Mouse (Mus musculus) monocyte, adult 5-6 weeks (primary cell): ENCODE results near the gene Eva1c. TPM values are rescaled to one million over a fixed set of nuclear protein-coding genes. Genes with fewer than 3 reads are reported as not detected.

Experiments
- ATAC-seq: fragments of 153-309, 156-312 bp; replicated peaks from 2 replicates; pipeline ENCODE4 v1.8.0; 2017; ENCODE audit warnings: mild to moderate bottlenecking; ENCODE audit not compliant: low TSS enrichment, insufficient number of reproducible peaks, severe bottlenecking, poor library complexity, low FRiP score
- total RNA-seq: library from RNA; stranded (forward); fragments of 200-1000, 200-491, 200-594 nt; gene quantifications from 3 replicates; pipeline ENCODE4 v1.2.3, GENCODE M21; 2017

Eva1c gene
- total RNA-seq, 1 experiment from 2014 or later, result not detected

DNA sequence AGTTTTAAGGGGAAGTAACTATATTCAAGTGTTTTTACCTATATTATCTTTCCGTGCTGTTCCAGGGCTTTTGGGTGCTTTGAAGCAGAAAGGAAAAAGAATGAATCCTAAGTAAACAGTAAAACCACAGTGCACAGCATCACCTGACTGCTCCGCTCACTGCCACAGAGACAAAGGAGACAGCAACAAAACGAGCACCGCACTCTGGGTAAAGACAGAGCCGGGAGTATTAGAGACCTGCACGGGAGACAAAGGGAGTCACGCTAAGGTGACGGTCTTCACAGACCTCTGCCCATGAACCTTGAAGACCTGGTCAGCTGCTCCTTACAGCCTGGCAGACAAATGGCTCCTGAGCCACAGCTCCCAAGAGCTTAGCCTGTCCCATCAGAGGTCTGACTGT lies 120.5 kb downstream of the Eva1c start:
- ATAC-seq, result 0 out of 2 replicates have a peak, but pooled peaks have one; percentile 34

DNA sequence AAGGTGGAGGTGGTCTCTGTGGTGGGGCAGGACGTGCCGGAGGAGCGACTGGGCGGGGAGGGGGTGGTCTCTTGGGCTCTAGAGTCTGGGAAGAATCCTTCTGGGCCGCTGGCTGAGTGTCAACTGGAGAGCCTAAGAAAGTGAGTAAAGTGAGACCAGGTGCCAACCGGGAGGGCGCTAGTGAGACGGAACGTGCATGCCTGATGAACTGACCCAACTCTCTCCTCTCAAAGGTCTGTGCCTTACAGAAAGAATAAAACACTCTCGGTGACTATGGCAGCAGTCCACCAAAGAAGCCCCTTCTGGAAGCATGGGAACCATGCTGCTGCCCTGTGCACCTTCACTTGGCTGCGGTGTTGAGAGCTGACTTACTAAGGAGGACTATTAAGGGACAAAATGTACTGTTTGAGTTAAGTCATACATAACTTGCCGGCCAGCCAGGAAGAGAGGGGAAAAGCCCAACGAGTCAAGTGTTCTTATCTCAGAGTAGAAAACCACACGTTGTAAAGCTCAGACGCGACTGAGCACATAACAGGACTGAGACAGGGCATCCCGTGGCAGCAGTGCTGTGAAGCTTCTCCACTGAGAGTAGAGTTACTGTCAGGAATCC lies 123.9 kb downstream of the Eva1c start:
- no peak for ATAC-seq

DNA sequence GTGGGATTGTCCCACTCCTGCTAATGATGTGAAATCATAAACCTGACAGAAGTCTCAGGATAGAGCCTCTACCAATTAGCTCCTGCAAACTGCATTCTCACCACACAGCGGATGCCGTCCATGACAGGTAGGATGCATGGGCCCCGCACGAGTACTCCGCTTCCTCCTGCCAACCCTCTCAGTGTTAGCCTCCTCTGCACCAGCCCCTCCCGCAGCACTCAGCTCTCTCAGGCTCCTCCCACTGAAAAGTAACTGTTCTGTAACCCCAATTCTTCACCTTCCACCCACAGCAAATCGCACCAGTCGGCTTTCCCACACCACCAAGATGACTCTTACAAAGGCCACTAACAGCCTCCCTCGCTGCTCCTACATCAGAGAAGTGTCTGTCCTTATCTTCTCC lies 126.6 kb downstream of the Eva1c start:
- no peak for ATAC-seq

DNA sequence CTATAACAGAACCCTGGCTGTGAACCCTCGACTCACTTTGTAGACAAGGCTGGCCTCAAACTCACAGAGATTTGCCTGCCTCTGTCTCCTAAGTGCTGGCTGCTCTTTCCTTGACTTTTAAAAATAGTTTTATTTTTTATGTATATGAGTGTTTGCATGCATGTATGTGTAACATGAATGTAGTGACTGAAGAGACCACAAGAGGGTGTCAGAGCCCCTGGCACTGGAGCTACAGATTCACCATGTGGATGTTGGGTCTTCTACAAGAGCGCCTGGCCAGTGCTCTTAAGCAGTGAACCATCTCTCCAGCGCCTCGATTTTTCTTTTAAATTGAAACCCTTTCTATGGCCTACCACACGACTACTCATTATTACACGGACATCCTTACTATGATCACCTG lies 127.3 kb downstream of the Eva1c start:
- no peak for ATAC-seq

Other genes with a start within 250 kb of the Eva1c start
- 36.1 to 45.9 TPM (median 37.8 TPM) in 3 replicates for gene Mis18a, start 99.3 kb upstream of the Eva1c start, total RNA-seq
- 2.4 TPM in 1 of 3 replicates, not detected in the others for gene Mrap, start 88.5 kb upstream of the Eva1c start, total RNA-seq
- 3.9 to 6.8 TPM (median 4.9 TPM) in 3 replicates for gene Urb1, start 16.3 kb upstream of the Eva1c start, total RNA-seq
- 10.7 to 19.1 TPM (median 18.3 TPM) in 3 replicates for gene Cfap298, start 108.4 kb downstream of the Eva1c start, total RNA-seq
- gene Synj1, start 184.6 kb downstream of the Eva1c start, total RNA-seq, result 46.1 to 103 TPM (median 74.0 TPM) in 3 replicates
- 135 to 183 TPM (median 160 TPM) in 3 replicates for gene Paxbp1, start 217.8 kb downstream of the Eva1c start, total RNA-seq